Mouse (Mus musculus) neural tube, embryonic 13.5 days (tissue): ENCODE data around the gene Gm9603. TPM values are rescaled to one million over a fixed set of nuclear protein-coding genes. Genes with fewer than 3 reads are reported as not detected.
"Not testable (repeated sequence)": the region's sequence is repeated elsewhere in the genome, so short reads cannot be mapped to it uniquely, and the experiment has no call there.

ENCODE experiments used
- ATAC-seq: fragments of 200-750 bp; cut with Nextera tagmentation; 2 replicates; pipeline ENCODE4 v1.8.0; 2017; ENCODE audit warnings: low read depth, mild to moderate bottlenecking, moderate TSS enrichment, moderate library complexity
- H3K27ac ChIP-seq: fragments of 300-500 bp; sonication (generic); replicated peaks from 2 replicates; pipeline ENCODE4 v1.5.1; 2015; ENCODE audit warnings: moderate library complexity, mild to moderate bottlenecking, inconsistent platforms
- H3K27me3 ChIP-seq: fragments of 300-500 bp; sonication (generic); 2 replicates; pipeline ENCODE4 v1.6.1; 2015; ENCODE audit warnings: mild to moderate bottlenecking, inconsistent platforms
- H3K36me3 ChIP-seq: fragments of 300-500 bp; sonication (generic); 2 replicates; pipeline ENCODE4 v1.6.1; 2015; ENCODE audit warnings: mild to moderate bottlenecking, inconsistent platforms
- H3K4me1 ChIP-seq: fragments of 300-500 bp; sonication (generic); replicated peaks from 2 replicates; pipeline ENCODE4 v1.6.1; 2015; ENCODE audit warnings: inconsistent platforms
- H3K4me2 ChIP-seq: fragments of 300-500 bp; sonication (generic); 2 replicates; pipeline ENCODE4 v1.6.1; 2015; ENCODE audit warnings: inconsistent platforms, mild to moderate bottlenecking, moderate library complexity
- H3K4me3 ChIP-seq: fragments of 300-500 bp; sonication (generic); 2 replicates; pipeline ENCODE4 v1.5.1; 2015; ENCODE audit warnings: mild to moderate bottlenecking, inconsistent platforms
- H3K9ac ChIP-seq: fragments of 300-500 bp; sonication (generic); 2 replicates; pipeline ENCODE4 v1.6.1; 2015; ENCODE audit warnings: moderate library complexity, mild to moderate bottlenecking, inconsistent platforms
- H3K9me3 ChIP-seq: fragments of 300-500 bp; sonication (generic); 2 replicates; pipeline ENCODE4 v1.6.1; 2016; ENCODE audit warnings: inconsistent platforms
- WGBS: fragments of 180-500 bp; shearing (Covaris S2); methylation state at CpG from one replicate; pipeline ENCODE4 v1.1.7; 2015; 5-methylcytosine and 5-hydroxymethylcytosine counted together
- polyA plus RNA-seq: library from polyadenylated mRNA; unstranded; fragments of >200 nt; fragmentation: Nextera tagmentation; extraction: Ambion mirVana; gene quantifications from 2 replicates; pipeline ENCODE4 v1.2.1, GENCODE M21; 2015

Gm9603 gene
- polyA plus RNA-seq, result not detected in 2 replicates

DNA sequence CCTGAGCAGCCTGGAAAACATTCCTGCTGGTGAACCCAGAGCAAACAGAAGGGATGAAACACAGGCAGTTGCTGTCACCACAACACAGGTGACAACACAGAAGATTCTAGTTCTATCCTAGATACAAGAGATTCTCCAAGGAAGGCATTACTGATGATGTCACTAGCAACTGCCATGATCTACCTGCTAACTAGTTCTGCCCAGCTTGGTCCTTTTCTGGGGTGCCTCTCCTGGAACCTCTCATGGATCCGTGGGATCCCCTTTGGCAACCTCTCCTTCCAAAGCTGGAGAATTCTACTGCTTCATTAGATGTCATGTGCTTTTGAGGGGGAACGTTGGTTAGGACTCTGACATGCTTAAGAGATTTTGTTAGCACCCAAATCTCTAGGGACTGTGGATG, at the start of gene Gm9603:
Gene Gm9603 (minus strand): TSS at position 101 of the 400 bp plus-strand sequence.
- H3K9me3 ChIP-seq, H3K4me3 ChIP-seq, ATAC-seq, H3K27ac ChIP-seq, H3K9ac ChIP-seq, H3K4me2 ChIP-seq, H3K27me3 ChIP-seq, H3K36me3 ChIP-seq, H3K4me1 ChIP-seq: not testable (repeated sequence)
- WGBS, result no CpG with 5 or more reads among the region's 2 CpGs

DNA sequence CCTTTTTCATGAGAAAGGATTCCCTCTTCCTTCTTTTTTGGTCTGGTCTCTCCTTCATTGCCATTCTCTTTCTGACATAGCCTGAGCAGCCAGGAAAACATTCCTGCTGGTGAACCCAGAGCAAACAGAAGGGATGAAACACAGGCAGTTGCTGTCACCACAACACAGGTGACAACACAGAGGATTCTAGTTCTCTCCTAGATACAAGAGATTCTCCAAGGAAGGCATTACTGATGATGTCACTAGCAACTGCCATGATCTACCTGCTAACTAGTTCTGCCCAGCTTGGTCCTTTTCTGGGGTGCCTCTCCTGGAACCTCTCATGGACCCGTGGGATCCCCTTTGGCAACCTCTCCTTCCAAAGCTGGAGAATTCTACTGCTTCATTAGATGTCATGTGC, 54.3 kb downstream of the Gm9603 start, which contains the start of gene Gm8265:
Gene Gm8265 (minus strand): TSS at position 101 of the 400 bp plus-strand sequence.
- H3K27ac ChIP-seq, H3K4me1 ChIP-seq, H3K4me3 ChIP-seq, H3K9me3 ChIP-seq, H3K4me2 ChIP-seq, H3K36me3 ChIP-seq, H3K27me3 ChIP-seq, ATAC-seq, H3K9ac ChIP-seq: not testable (repeated sequence)
- no CpG with 5 or more reads among the region's 1 CpGs for WGBS

Other genes starting within 250 kb of the Gm9603 start
- 2.2 and 2.6 TPM in 2 replicates for gene Gm3194, start 232.0 kb downstream of the Gm9603 start, polyA plus RNA-seq
- gene Gm8246, start 209.6 kb downstream of the Gm9603 start, polyA plus RNA-seq, result not detected in 2 replicates
- gene Gm3187, start 203.2 kb downstream of the Gm9603 start, polyA plus RNA-seq, result not detected in 2 replicates
- 11.2 and 11.7 TPM in 2 replicates for gene Gm3488, start 185.8 kb downstream of the Gm9603 start, polyA plus RNA-seq
- 0.17 TPM in 1 of 2 replicates, not detected in the other for gene Gm3532, start 149.0 kb downstream of the Gm9603 start, polyA plus RNA-seq
- gene Gm8265, start 54.4 kb downstream of the Gm9603 start, polyA plus RNA-seq, result not detected in 2 replicates
- 0.56 TPM in 1 of 2 replicates, not detected in the other for gene Gm3373, start 54.1 kb upstream of the Gm9603 start, polyA plus RNA-seq
- gene Gm3383, start 120.5 kb upstream of the Gm9603 start, polyA plus RNA-seq, result 3.0 and 3.6 TPM in 2 replicates
- not detected in 2 replicates for gene Gm3424, start 142.9 kb upstream of the Gm9603 start, polyA plus RNA-seq
- gene Gm8237, start 192.9 kb upstream of the Gm9603 start, polyA plus RNA-seq, result 0.50 and 1.0 TPM in 2 replicates